Mouse (Mus musculus): ENCODE measurements around the gene Gcgr. TPM values are rescaled to one million over a fixed set of nuclear protein-coding genes. Genes with fewer than 3 reads are reported as not detected.

Gene Gcgr
- polyA plus RNA-seq, 1 experiment, result not detected

- no peak for TF ChIP-seq GATA1 (IDR thresholded peaks at IDR 0.05; ENCODE audit: low read length)
These were observed 32.3 kb upstream of the Gcgr start for GRCm38 (mm10) chr11:120498226-120498625.

GRCm38 (mm10) chr11:120498891-120499290, 31.6 kb upstream of the Gcgr start:
- no peak for TF ChIP-seq GATA1 (IDR thresholded peaks at IDR 0.05; ENCODE audit: low read length)

- TF ChIP-seq GATA1 (IDR thresholded peaks at IDR 0.05; ENCODE audit: low read length), result no peak
These were observed 30.6 kb upstream of the Gcgr start for GRCm38 (mm10) chr11:120499894-120500293.

- TF ChIP-seq GATA1 (IDR thresholded peaks at IDR 0.05; ENCODE audit: low read length), result no peak
These were observed 30.1 kb upstream of the Gcgr start for GRCm38 (mm10) chr11:120500357-120500756.

GRCm38 (mm10) chr11:120501018-120501417, 29.5 kb upstream of the Gcgr start:
- no peak for TF ChIP-seq GATA1 (IDR thresholded peaks at IDR 0.05; ENCODE audit: low read length)

GRCm38 (mm10) chr11:120501701-120502100, 28.8 kb upstream of the Gcgr start:
- TF ChIP-seq GATA1 (IDR thresholded peaks at IDR 0.05; ENCODE audit: low read length), result no peak

GRCm38 (mm10) chr11:120505661-120506060, 24.8 kb upstream of the Gcgr start:
- no peak for TF ChIP-seq GATA1 (IDR thresholded peaks at IDR 0.05; ENCODE audit: low read length)

- TF ChIP-seq GATA1 (IDR thresholded peaks at IDR 0.05; ENCODE audit: low read length), result no peak
These were observed 23.6 kb upstream of the Gcgr start for GRCm38 (mm10) chr11:120506899-120507298.

GRCm38 (mm10) chr11:120507611-120508289, 22.7 kb upstream of the Gcgr start:
- TF ChIP-seq GATA1 (IDR thresholded peaks at IDR 0.05; ENCODE audit: low read length), result no peak

GRCm38 (mm10) chr11:120508290-120508870, 22.1 kb upstream of the Gcgr start:
- no peak for TF ChIP-seq GATA1 (IDR thresholded peaks at IDR 0.05; ENCODE audit: low read length)

- no peak for TF ChIP-seq GATA1 (IDR thresholded peaks at IDR 0.05; ENCODE audit: low read length)
These were observed 20.6 kb upstream of the Gcgr start for GRCm38 (mm10) chr11:120509940-120510339.

- no peak for TF ChIP-seq GATA1 (IDR thresholded peaks at IDR 0.05; ENCODE audit: low read length)
These were observed 20.0 kb upstream of the Gcgr start for GRCm38 (mm10) chr11:120510375-120511030.

- no peak for TF ChIP-seq GATA1 (IDR thresholded peaks at IDR 0.05; ENCODE audit: low read length)
These were observed 17.6 kb upstream of the Gcgr start for GRCm38 (mm10) chr11:120512790-120513453.

GRCm38 (mm10) chr11:120515611-120516010, 14.9 kb upstream of the Gcgr start:
- no peak for TF ChIP-seq GATA1 (IDR thresholded peaks at IDR 0.05; ENCODE audit: low read length)

- TF ChIP-seq GATA1 (IDR thresholded peaks at IDR 0.05; ENCODE audit: low read length), result no peak
These were observed 13.4 kb upstream of the Gcgr start for GRCm38 (mm10) chr11:120517147-120517546.

GRCm38 (mm10) chr11:120518027-120518426, 12.5 kb upstream of the Gcgr start:
- no peak for TF ChIP-seq GATA1 (IDR thresholded peaks at IDR 0.05; ENCODE audit: low read length)
